Mouse (Mus musculus) forebrain, embryonic 11.5 days (tissue): ENCODE measurements at regions not wholly inside any gene's neighbourhood (a gene's known extent, or its start where the extent isn't known, plus 50 kb on each side); places are given as distances from the start of the nearest gene placed in this dataset.

Experiments
- ATAC-seq: fragments of 200-750 bp; cut with Nextera tagmentation; replicated peaks from 2 replicates; pipeline ENCODE4 v1.8.0; 2017; ENCODE audit warnings: moderate TSS enrichment; ENCODE audit not compliant: low FRiP score
- DNase-seq: peaks from one replicate; pipeline ENCODE4 v3.0.0-alpha.2; 2017; ENCODE audit warnings: low spot score
- H3K27ac ChIP-seq: fragments of 300-500 bp; sonication (generic); 2 replicates; pipeline ENCODE4 v1.5.1; 2014; ENCODE audit warnings: low read depth, low read length
- H3K27me3 ChIP-seq: fragments of 300-500 bp; sonication (generic); 2 replicates; pipeline ENCODE4 v1.6.1; 2014; ENCODE audit warnings: mild to moderate bottlenecking, low read length, mixed read lengths; ENCODE audit not compliant: control insufficient read depth, insufficient read depth
- H3K36me3 ChIP-seq: fragments of 300-500 bp; sonication (generic); 2 replicates; pipeline ENCODE4 v1.6.1; 2014; ENCODE audit warnings: mild to moderate bottlenecking, low read length, moderate library complexity, mixed read lengths; ENCODE audit not compliant: control insufficient read depth, insufficient read depth
- H3K4me1 ChIP-seq: fragments of 300-500 bp; sonication (generic); replicated peaks from 2 replicates; pipeline ENCODE4 v1.6.1; 2014; ENCODE audit warnings: low read length, mixed read lengths; ENCODE audit not compliant: control insufficient read depth, insufficient read depth
- H3K4me2 ChIP-seq: fragments of 300-500 bp; sonication (generic); 2 replicates; pipeline ENCODE4 v1.6.1; 2014; ENCODE audit warnings: low read depth, mild to moderate bottlenecking, low read length, moderate library complexity, mixed read lengths; ENCODE audit not compliant: severe bottlenecking
- H3K4me3 ChIP-seq: fragments of 300-500 bp; sonication (generic); 2 replicates; pipeline ENCODE4 v1.5.1; 2014; ENCODE audit warnings: low read depth, low read length
- H3K9ac ChIP-seq: fragments of 300-500 bp; sonication (generic); 2 replicates; pipeline ENCODE4 v1.6.1; 2014; ENCODE audit warnings: low read length
- H3K9me3 ChIP-seq: fragments of 300-500 bp; sonication (generic); 2 replicates; pipeline ENCODE4 v1.6.1; 2016; ENCODE audit warnings: low read length, mixed read lengths; ENCODE audit not compliant: control insufficient read depth
- WGBS: fragments of 180-500 bp; shearing (Covaris S2); extraction: QIAGEN DNeasy Blood & Tissue Kit; methylation state at CpG from one replicate; pipeline ENCODE4 v1.1.7; 2014; 5-methylcytosine and 5-hydroxymethylcytosine counted together

DNA sequence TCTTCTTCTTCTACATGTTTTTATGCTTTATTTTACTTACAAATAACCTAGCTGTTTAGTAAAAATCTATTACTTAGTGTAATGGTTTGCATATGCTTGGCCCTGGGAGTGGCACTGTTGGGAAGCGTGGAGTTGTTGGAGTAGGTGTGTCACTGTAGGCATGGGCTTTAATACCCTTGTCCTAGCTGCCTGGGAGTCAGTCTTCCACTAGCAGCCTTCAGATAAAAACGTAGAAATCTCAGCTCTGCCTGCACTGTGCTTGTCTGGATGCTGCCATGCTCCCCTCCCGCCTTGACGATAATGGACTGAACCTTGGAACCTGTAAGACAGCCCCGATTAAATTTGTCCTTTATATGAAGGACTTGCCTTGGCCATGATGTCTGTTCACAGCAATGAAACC is 60.4 kb upstream of the Jade1 start:
- no peaks in the 10 kb centered on the region for H3K9me3 ChIP-seq
- H3K4me1 ChIP-seq, result no peaks in the 10 kb centered on the region
- no peak overlapping the region for H3K4me3 ChIP-seq
- no peaks in the 10 kb centered on the region for H3K27me3 ChIP-seq
- no peak overlapping the region for H3K27ac ChIP-seq
- no peak for DNase-seq
- H3K4me2 ChIP-seq, result no peak overlapping the region
- H3K9ac ChIP-seq, result no peak overlapping the region
- 88% methylated on average over 5 of the region's 5 CpGs for WGBS
- H3K36me3 ChIP-seq, result no peaks in the 10 kb centered on the region
- no peak for ATAC-seq

DNA sequence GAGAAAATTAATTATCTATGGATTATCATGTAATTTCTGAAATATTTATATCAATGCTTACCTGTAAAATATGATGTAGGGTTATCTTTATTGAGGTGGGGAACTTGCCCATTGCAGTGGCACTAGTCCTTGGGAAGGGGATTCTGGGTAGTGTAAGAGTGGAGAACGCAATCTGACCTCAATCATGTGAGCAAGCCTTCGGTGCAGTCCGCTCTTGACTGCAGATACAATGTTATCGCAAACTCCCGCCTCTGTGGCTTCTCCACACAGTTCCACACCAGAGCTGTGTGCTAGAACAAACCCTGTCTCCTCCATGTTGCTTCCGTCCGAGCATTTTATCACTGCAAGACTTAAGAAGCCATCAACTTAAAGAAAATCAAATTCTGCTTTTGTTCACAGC is 62.1 kb upstream of the Jade1 start:
- Histone ChIP-seq H3K27me3 (no peaks in the 10 kb centered on the region), H3K9ac (no peak overlapping the region), H3K4me2 (no peak overlapping the region), H3K27ac (no peak overlapping the region), H3K4me1 (no peaks in the 10 kb centered on the region), H3K9me3 (no peaks in the 10 kb centered on the region), H3K4me3 (no peak overlapping the region), H3K36me3 (no peaks in the 10 kb centered on the region)
- 89% methylated on average over 7 of the region's 7 CpGs for WGBS
- DNase-seq, result no peak
- ATAC-seq, result no peak

DNA sequence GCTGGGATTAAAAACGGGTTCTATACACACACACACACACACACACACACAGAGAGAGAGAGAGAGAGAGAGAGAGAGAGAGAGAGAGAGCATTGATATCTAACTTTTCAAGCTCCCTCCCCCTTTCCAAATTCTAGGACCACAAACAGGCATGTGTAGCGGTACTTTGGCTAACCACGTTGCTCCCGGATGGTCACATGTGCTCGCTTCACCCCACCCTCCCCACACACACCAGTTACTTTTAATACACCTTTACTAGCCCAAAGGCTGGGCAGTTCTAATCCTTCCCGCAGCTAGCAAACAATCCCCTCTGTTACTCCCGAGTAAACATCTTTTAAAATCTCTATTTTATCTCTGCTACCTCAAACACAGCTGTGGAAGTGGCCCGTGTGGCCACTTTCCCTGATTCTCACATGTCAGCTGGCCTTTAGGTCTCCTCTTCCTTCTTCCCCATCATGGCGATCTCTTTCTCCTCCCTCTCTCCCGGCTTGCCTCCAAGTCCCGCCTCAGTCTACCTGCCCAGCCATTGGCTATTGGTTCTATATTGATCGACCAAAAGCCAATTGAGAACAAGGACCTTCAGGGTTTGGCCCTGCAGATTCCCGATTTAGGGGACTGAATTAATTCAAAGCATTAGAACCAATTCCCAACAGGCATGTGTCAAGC is 62.7 kb upstream of the Jade1 start:
- ATAC-seq, result no peak
- Histone ChIP-seq H3K4me3 (no peak overlapping the region), H3K4me2 (no peak overlapping the region), H3K27me3 (no peaks in the 10 kb centered on the region), H3K9me3 (no peaks in the 10 kb centered on the region), H3K9ac (no peak overlapping the region), H3K27ac (no peak overlapping the region), H3K4me1 (no peaks in the 10 kb centered on the region), H3K36me3 (no peaks in the 10 kb centered on the region)
- 88% methylated on average over 13 of the region's 13 CpGs for WGBS
- DNase-seq, result no peak

DNA sequence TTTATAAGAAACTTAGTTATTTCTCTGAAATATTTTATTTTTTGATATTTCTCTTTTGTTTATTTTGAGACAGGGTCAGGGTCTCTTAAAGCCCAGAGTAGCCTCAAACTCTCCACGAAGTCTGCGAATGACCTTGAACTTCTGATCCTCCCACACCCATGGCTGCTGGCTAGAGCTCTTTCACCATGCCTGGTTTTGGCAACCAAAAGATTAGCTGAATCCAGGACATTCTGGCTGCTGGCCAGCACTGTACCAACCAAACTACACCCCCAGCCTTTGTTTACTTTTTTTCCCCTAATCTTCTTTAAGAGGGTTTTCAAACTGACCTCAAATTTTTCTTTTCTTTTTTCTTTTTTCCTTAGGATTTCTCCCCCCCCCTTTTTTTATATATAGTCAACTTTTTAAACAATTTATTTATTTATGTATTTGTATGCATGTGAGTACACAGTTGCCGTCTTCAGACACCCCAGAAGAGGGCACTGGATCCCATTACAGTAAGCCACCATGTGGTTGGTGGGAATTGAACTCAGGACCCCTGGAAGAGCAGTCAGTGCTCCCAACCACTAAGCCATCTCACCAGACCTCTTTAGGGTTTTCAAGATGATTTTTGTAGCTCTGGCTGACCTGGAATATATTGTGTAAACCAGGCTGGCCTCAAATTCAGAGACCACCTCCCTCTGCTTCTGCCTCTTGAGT is 63.4 kb upstream of the Jade1 start:
- H3K27ac ChIP-seq, result no peak overlapping the region
- no peak overlapping the region for H3K9ac ChIP-seq
- ATAC-seq (no peak), DNase-seq (no peak)
- no peak overlapping the region for H3K4me2 ChIP-seq
- no peaks in the 10 kb centered on the region for H3K4me1 ChIP-seq
- H3K9me3 ChIP-seq, result no peaks in the 10 kb centered on the region
- no peak overlapping the region for H3K4me3 ChIP-seq
- no peaks in the 10 kb centered on the region for H3K36me3 ChIP-seq
- 90% methylated on average over 3 of the region's 3 CpGs for WGBS
- H3K27me3 ChIP-seq, result no peaks in the 10 kb centered on the region

DNA sequence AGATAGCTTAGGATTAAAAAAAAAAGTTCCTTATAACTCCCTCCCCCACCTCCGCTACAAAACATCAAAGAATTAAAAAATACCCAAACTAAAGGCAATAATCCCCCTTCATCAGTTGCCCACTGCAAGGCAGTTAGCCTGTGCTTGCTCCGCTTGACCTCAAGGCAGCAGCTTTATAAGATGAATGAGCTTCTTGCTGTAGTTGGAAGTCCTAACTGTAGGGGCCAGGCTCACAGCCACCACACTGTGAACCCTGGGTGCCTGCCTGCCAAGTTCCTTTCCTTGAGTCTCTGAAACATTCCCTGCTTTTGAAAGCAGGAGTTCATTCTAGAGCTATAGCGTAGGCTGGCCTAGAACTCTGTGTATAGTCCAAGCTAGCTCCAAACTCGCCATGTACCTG is 64.3 kb upstream of the Jade1 start:
- no peaks in the 10 kb centered on the region for H3K36me3 ChIP-seq
- 92% methylated on average over 4 of the region's 4 CpGs for WGBS
- H3K4me3 ChIP-seq, result no peak overlapping the region
- H3K4me2 ChIP-seq, result no peak overlapping the region
- H3K9me3 ChIP-seq, result no peaks in the 10 kb centered on the region
- H3K27me3 ChIP-seq, result no peaks in the 10 kb centered on the region
- DNase-seq (no peak), ATAC-seq (no peak)
- H3K9ac ChIP-seq, result no peak overlapping the region
- no peak overlapping the region for H3K27ac ChIP-seq
- H3K4me1 ChIP-seq, result no peaks in the 10 kb centered on the region

- no peak overlapping the region for H3K9ac ChIP-seq
- DNase-seq, result no peak
- no peak for ATAC-seq
Measured at GRCm38 (mm10) chr3:41489998-41490397, 65.5 kb upstream of the Jade1 start.

DNA sequence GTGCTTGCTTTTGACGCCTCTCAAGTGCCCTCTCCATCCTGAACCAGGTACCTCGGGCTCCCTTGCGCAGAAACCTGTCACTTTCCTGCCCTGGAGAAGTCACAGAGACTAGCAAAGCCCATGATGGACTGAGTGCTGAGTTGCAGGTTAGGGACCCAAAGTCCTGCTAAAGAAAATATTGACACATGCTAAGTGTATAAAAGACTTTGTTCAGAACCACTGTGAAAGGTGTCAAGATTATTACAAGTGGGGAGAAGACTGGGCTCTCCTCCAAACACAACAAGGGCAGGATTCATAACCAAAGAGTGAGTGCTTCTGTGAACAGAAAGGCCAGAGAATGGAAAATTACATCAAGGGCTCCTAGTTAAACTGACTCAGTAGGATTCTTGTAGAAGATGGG is 66.0 kb upstream of the Jade1 start:
- no peaks in the 10 kb centered on the region for H3K36me3 ChIP-seq
- ATAC-seq (no peak), DNase-seq (no peak)
- H3K27ac ChIP-seq, result no peak overlapping the region
- no peak overlapping the region for H3K4me2 ChIP-seq
- no peaks in the 10 kb centered on the region for H3K4me1 ChIP-seq
- H3K9ac ChIP-seq, result no peak overlapping the region
- WGBS, result 88% methylated on average over 3 of the region's 3 CpGs
- no peaks in the 10 kb centered on the region for H3K27me3 ChIP-seq
- H3K9me3 ChIP-seq, result no peaks in the 10 kb centered on the region
- H3K4me3 ChIP-seq, result no peak overlapping the region

More at GRCm38 (mm10) chr3:41489998-41490397, 65.5 kb upstream of the Jade1 start:
- Histone ChIP-seq H3K36me3 (no peaks in the 10 kb centered on the region), H3K27ac (no peak overlapping the region), H3K4me1 (no peaks in the 10 kb centered on the region), H3K4me2 (no peak overlapping the region), H3K9me3 (no peaks in the 10 kb centered on the region), H3K4me3 (no peak overlapping the region), H3K27me3 (no peaks in the 10 kb centered on the region)

DNA sequence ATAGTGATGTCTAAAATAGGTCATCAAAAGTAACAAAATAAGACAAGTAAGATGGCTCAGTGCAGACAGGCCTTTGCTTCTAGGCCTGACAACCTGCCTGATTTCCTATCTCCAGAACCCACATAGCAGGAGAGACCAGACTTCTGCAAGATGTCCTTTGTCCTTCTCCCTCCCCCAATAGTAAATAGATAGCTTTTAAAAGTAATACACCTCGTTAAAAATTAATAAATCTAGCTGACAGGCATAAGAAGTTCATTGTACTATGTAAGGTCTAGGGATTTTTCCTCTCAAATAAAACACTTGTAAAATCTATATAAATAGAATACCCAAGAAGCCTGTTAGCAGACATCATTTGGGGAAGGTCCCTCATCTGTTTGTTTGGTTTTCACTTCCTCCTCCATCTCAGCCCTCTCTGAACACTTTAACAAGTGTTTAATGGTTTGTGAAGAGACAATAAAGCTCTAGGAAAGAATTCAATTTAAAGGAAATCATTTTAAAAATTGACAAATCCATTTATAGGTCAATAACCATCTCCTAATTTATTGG is 67.2 kb upstream of the Jade1 start:
- ATAC-seq, result no peak
- 61% methylated on average over 1 of the region's 1 CpGs for WGBS
- no peak overlapping the region for H3K27ac ChIP-seq
- no peaks in the 10 kb centered on the region for H3K36me3 ChIP-seq
- DNase-seq, result no peak
- no peaks in the 10 kb centered on the region for H3K9me3 ChIP-seq
- H3K4me1 ChIP-seq, result no peaks in the 10 kb centered on the region
- H3K9ac ChIP-seq, result no peak overlapping the region
- no peak overlapping the region for H3K4me3 ChIP-seq
- H3K4me2 ChIP-seq, result no peak overlapping the region
- H3K27me3 ChIP-seq, result no peaks in the 10 kb centered on the region

DNA sequence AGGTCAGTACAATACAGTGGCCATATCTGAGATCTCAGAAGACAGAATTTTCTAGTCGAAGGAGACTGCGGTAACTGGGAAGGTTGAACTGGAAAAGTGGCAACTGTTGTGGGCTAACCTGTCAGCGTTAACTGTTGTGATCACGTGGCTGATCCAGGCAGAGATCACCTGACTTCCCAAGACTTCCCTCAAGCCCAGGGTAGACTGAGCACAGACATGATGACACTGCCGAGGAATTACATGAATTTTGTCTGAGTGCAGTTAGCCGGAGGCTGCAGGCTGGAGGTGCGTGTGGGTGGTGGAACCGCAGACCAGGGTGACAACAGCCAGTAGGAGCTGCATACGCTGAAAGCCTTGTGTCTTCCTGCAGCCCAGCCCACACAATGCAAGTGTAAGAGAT is 70.6 kb upstream of the Jade1 start:
- DNase-seq, result no peak
- Histone ChIP-seq H3K4me1 (no peaks in the 10 kb centered on the region), H3K27me3 (no peaks in the 10 kb centered on the region), H3K27ac (no peak overlapping the region), H3K4me2 (no peak overlapping the region), H3K9ac (no peak overlapping the region), H3K36me3 (no peaks in the 10 kb centered on the region), H3K9me3 (no peaks in the 10 kb centered on the region), H3K4me3 (no peak overlapping the region)
- no peak for ATAC-seq
- 94% methylated on average over 9 of the region's 9 CpGs for WGBS
